Mouse (Mus musculus) stomach, embryonic 16.5 days (tissue): ENCODE data around the gene Usp30. TPM values are rescaled to one million over a fixed set of nuclear protein-coding genes. Genes with fewer than 3 reads are reported as not detected.
A peak's percentile ranks its signal among the peaks of the same experiment; 100 is the strongest.

Experiments used
- ATAC-seq: fragments of 200-750 bp; cut with Nextera tagmentation; 2 replicates; pipeline ENCODE4 v1.8.0; 2017; ENCODE audit warnings: moderate number of reproducible peaks, moderate TSS enrichment; ENCODE audit not compliant: insufficient read depth, low FRiP score
- H3K27ac ChIP-seq: fragments of 300-500 bp; sonication (generic); 2 replicates; pipeline ENCODE4 v1.5.1; 2014; ENCODE audit warnings: low read length
- H3K27me3 ChIP-seq: fragments of 300-500 bp; sonication (generic); 2 replicates; pipeline ENCODE4 v1.6.1; 2014; ENCODE audit warnings: low read length, control low read depth, mixed read lengths; ENCODE audit not compliant: control insufficient read depth, insufficient read depth
- H3K36me3 ChIP-seq: fragments of 300-500 bp; sonication (generic); 2 replicates; pipeline ENCODE4 v1.6.1; 2014; ENCODE audit warnings: low read length; ENCODE audit not compliant: control insufficient read depth, insufficient read depth
- H3K4me1 ChIP-seq: fragments of 300-500 bp; sonication (generic); 2 replicates; pipeline ENCODE4 v1.6.1; 2014; ENCODE audit warnings: low read length, control low read depth, mixed read lengths; ENCODE audit not compliant: control insufficient read depth, insufficient read depth
- H3K4me2 ChIP-seq: fragments of 300-500 bp; sonication (generic); 2 replicates; pipeline ENCODE4 v1.6.1; 2014; ENCODE audit warnings: low read depth, low read length, mixed read lengths
- H3K4me3 ChIP-seq: fragments of 300-500 bp; sonication (generic); replicated peaks from 2 replicates; pipeline ENCODE4 v1.5.1; 2014; ENCODE audit warnings: mild to moderate bottlenecking, low read length
- H3K9ac ChIP-seq: fragments of 300-500 bp; sonication (generic); 2 replicates; pipeline ENCODE4 v1.6.1; 2014; ENCODE audit warnings: low read length
- H3K9me3 ChIP-seq: fragments of 300-500 bp; sonication (generic); replicated peaks from 2 replicates; pipeline ENCODE4 v1.6.1; 2016; ENCODE audit warnings: low read length, control low read depth; ENCODE audit not compliant: control insufficient read depth
- WGBS: fragments of 180-500 bp; shearing (Covaris S2); extraction: QIAGEN DNeasy Blood & Tissue Kit; methylation state at CpG from one replicate; pipeline ENCODE4 v1.1.7; 2014; 5-methylcytosine and 5-hydroxymethylcytosine counted together
- polyA plus RNA-seq: library from polyadenylated mRNA; unstranded; fragments of >200 nt; fragmentation: Nextera tagmentation; extraction: Ambion mirVana; gene quantifications from 2 replicates; pipeline ENCODE4 v1.2.1, GENCODE M21; 2015

Gene Usp30
- polyA plus RNA-seq, 1 experiment from 2014 or later: 11.0 TPM

- no peaks in the 10 kb centered on the region for H3K27me3 ChIP-seq
- no peaks in the 10 kb centered on the region for H3K9me3 ChIP-seq
- no peak overlapping the region for H3K4me3 ChIP-seq
- no peak overlapping the region for H3K27ac ChIP-seq
- no peak overlapping the region for H3K4me2 ChIP-seq
- H3K4me1 ChIP-seq: peaks cover 4% of the 10 kb centered on the region; the same call in 1 of the 2 replicates
- H3K9ac ChIP-seq: no peak overlapping the region
- H3K36me3 ChIP-seq: no peaks in the 10 kb centered on the region
- WGBS: 27% methylated on average over 7 of the region's 8 CpGs
- ATAC-seq: 0 out of 2 replicates have a peak, but pooled peaks have one; percentile 16
Observed at GRCm38 (mm10) chr5:114040508-114040907, 24.8 kb upstream of the Usp30 start.

DNA sequence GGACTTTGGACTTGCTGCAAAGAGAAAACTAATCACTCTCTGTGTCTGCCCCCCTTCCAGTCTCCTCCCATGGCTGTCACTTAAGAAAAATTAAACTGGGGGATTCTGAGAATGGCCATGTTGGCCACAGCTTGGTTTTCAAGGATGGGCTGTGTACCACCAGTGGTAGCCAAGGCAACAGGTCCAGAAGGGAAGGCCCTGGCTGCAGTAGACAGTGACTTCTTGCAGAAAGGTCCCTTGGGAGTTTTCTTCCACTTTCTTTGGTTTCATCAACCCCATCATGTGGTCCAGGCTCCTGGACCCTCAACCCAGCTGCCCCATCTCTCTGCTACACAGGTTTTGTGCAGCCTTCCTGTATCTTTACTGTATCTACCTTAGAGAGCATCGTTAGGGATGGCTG lies 24.4 kb upstream of the Usp30 start:
- Histone ChIP-seq H3K36me3 (no peaks in the 10 kb centered on the region), H3K9me3 (no peaks in the 10 kb centered on the region), H3K4me2 (peak overlapping the region; percentile 35; the same call in 1 of the 2 replicates), H3K9ac (no peak overlapping the region), H3K4me1 (peaks cover 4% of the 10 kb centered on the region; the same call in 1 of the 2 replicates), H3K27me3 (no peaks in the 10 kb centered on the region), H3K27ac (peak overlapping the region; percentile 66), H3K4me3 (no peak overlapping the region)
- 46% methylated on average over 1 of the region's 1 CpGs for WGBS
- ATAC-seq: 0 out of 2 replicates have a peak, but pooled peaks have one; percentile 9

DNA sequence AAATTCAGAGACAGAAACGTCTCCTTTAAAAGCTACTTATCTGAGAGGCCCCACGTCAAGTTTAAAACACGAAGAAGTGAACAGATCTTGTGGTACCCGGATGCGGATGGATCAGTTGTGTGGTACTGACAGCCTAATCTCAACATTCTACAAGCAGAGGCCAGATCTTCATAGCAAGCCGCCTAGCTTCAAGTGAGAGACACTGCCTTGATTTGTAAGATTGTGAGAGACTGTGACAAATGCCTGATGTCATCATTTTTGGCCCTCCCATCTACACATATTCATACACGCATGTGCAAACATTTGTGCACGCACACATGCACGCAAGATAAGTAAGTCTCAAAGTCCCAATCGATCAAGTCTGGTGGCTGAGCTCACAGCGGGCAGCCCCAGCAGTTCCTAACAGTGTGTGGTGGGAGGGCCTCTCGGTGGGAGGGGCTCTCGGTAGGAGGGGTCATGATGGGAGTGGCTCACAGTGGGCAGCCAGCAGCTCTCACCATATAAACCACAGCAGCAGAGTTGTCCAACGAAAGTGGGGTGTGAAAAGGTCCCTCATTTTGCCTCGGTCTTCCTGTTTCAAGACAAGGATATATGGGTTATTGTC lies 23.8 kb upstream of the Usp30 start:
- Histone ChIP-seq H3K27ac (peak overlapping the region; percentile 66), H3K27me3 (no peaks in the 10 kb centered on the region), H3K9ac (no peak overlapping the region), H3K4me2 (peak overlapping the region; percentile 35; the same call in 1 of the 2 replicates), H3K9me3 (no peaks in the 10 kb centered on the region), H3K36me3 (no peaks in the 10 kb centered on the region), H3K4me3 (0 out of 2 replicates have a peak overlapping the region, but pooled peaks have one; percentile 5), H3K4me1 (peaks cover 4% of the 10 kb centered on the region; the same call in 1 of the 2 replicates)
- 9% methylated on average over 15 of the region's 15 CpGs for WGBS
- peak; percentile 92 for ATAC-seq

DNA sequence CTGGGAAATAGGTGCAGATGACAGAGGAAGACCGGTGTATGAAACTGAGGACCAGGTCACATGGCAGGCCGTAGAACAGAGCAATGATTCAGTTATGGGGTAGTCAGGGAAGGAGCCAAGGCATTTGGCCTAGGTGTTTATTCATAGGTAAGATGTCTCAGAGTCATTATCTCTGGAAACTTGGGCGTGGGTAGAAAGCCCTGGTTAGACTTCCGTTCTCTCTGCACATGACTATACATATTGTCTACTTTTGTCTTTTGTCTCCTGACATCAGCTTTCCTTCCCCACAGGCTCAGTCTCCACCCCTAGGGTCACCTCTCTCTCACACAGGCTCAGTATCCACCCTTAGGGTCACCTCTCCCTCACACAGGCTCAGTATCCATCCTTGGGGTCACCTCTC lies 21.5 kb upstream of the Usp30 start:
- Histone ChIP-seq H3K9ac (no peak overlapping the region), H3K4me3 (no peak overlapping the region), H3K9me3 (no peaks in the 10 kb centered on the region), H3K27me3 (no peaks in the 10 kb centered on the region), H3K27ac (no peak overlapping the region), H3K4me2 (no peak overlapping the region), H3K36me3 (no peaks in the 10 kb centered on the region), H3K4me1 (peaks cover 4% of the 10 kb centered on the region; the same call in 1 of the 2 replicates)
- 69% methylated on average over 4 of the region's 4 CpGs for WGBS
- no peak for ATAC-seq

- Histone ChIP-seq H3K9me3 (no peaks in the 10 kb centered on the region), H3K4me3 (no peak overlapping the region), H3K27me3 (no peaks in the 10 kb centered on the region), H3K27ac (no peak overlapping the region), H3K4me1 (peaks cover 4% of the 10 kb centered on the region; the same call in 1 of the 2 replicates), H3K9ac (no peak overlapping the region), H3K36me3 (no peaks in the 10 kb centered on the region), H3K4me2 (no peak overlapping the region)
- WGBS: 66% methylated on average over 1 of the region's 1 CpGs
- ATAC-seq: no peak
Observed at GRCm38 (mm10) chr5:114045134-114045533, 20.1 kb upstream of the Usp30 start.

DNA sequence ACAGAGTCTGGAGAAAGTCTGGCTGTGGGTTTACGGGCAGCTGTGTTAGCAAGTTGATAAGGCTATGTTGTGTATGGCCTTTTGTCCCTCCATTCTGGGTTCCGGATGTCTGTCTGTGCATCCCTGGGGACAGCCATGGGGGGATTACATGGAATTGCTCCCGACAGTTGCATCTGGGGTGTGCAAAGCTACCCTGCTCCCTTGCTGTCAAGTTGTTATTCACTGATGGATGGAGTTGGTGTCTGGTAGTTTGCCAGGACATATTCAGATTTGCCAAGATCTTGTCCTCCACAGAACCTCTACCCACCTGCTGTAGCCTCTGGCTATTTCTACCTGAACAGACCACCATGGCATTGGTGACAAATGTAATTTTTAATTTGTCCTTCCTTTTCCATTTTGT lies 19.1 kb upstream of the Usp30 start:
- Histone ChIP-seq H3K9ac (no peak overlapping the region), H3K27ac (no peak overlapping the region), H3K27me3 (no peaks in the 10 kb centered on the region), H3K4me2 (no peak overlapping the region), H3K9me3 (0 out of 2 replicates have a peak, but pooled peaks cover 3% of the 10 kb centered on the region), H3K4me3 (no peak overlapping the region), H3K36me3 (no peaks in the 10 kb centered on the region), H3K4me1 (peaks cover under 1% of the 10 kb centered on the region; the same call in 1 of the 2 replicates)
- ATAC-seq: no peak
- WGBS: 55% methylated on average over 3 of the region's 3 CpGs

GRCm38 (mm10) chr5:114046604-114047003 lies 18.7 kb upstream of the Usp30 start:
- Histone ChIP-seq H3K9me3 (0 out of 2 replicates have a peak, but pooled peaks cover 3% of the 10 kb centered on the region), H3K4me1 (no peaks in the 10 kb centered on the region), H3K27ac (no peak overlapping the region), H3K9ac (no peak overlapping the region), H3K4me3 (no peak overlapping the region), H3K27me3 (no peaks in the 10 kb centered on the region), H3K4me2 (no peak overlapping the region), H3K36me3 (no peaks in the 10 kb centered on the region)
- ATAC-seq: no peak
- WGBS: 48% methylated on average over 3 of the region's 3 CpGs

GRCm38 (mm10) chr5:114047182-114047581 lies 18.1 kb upstream of the Usp30 start:
- Histone ChIP-seq H3K27ac (no peak overlapping the region), H3K9ac (no peak overlapping the region), H3K4me2 (no peak overlapping the region), H3K36me3 (no peaks in the 10 kb centered on the region), H3K4me3 (no peak overlapping the region), H3K27me3 (no peaks in the 10 kb centered on the region), H3K4me1 (0 out of 2 replicates have a peak, but pooled peaks cover 3% of the 10 kb centered on the region), H3K9me3 (0 out of 2 replicates have a peak, but pooled peaks cover 3% of the 10 kb centered on the region)
- no peak for ATAC-seq
- WGBS: 74% methylated on average over 5 of the region's 5 CpGs

DNA sequence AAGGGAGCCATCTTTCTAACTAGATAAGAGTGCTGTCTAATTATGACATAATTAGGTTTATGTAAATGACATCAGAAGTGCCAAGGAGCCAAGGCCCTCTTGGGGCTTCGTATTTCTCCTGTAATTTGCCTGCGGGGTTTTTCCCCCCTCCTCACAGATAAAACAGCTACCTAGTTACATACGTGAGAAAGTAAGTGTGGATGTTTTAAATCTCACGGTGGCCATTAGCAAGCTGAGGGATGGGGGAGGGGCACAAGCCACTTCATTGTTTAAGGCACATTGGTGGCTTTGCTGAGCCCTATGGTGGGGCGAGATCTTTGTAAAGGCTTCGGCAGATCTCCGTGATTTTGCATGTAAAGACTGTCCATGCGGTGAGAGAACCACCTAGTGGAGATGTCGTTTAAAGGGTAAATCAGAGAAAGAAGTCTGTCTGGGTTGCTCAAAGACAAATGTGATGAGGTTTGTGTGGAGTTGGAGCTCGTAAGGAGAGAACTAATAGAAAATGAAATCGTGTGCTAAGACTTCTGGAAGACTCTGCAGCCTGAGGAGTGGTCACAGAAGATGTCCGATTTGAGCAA lies 16.4 kb upstream of the Usp30 start:
- Histone ChIP-seq H3K4me2 (no peak overlapping the region), H3K9ac (no peak overlapping the region), H3K9me3 (0 out of 2 replicates have a peak, but pooled peaks cover 3% of the 10 kb centered on the region), H3K36me3 (no peaks in the 10 kb centered on the region), H3K27ac (no peak overlapping the region), H3K27me3 (no peaks in the 10 kb centered on the region), H3K4me1 (0 out of 2 replicates have a peak, but pooled peaks cover 3% of the 10 kb centered on the region), H3K4me3 (no peak overlapping the region)
- no peak for ATAC-seq
- WGBS: 46% methylated on average over 12 of the region's 12 CpGs
